Mouse (Mus musculus) cerebellum, adult 2 months (tissue): ENCODE results near the gene Slc24a5.

Source experiments
- CTCF ChIP-seq: fragments of 200-500 bp; IDR thresholded peaks from 2 replicates; pipeline ENCODE4 v1.5.1; 2011; ENCODE audit warnings: low read depth, mild to moderate bottlenecking, control low read depth, low read length, moderate library complexity, borderline replicate concordance; ENCODE audit not compliant: insufficient read depth
- POLR2A ChIP-seq: fragments of 200-500 bp; IDR thresholded peaks from 2 replicates; pipeline ENCODE4 v1.6.1; 2011; ENCODE audit warnings: low read length, control low read depth, borderline replicate concordance; ENCODE audit not compliant: insufficient read depth

DNA sequence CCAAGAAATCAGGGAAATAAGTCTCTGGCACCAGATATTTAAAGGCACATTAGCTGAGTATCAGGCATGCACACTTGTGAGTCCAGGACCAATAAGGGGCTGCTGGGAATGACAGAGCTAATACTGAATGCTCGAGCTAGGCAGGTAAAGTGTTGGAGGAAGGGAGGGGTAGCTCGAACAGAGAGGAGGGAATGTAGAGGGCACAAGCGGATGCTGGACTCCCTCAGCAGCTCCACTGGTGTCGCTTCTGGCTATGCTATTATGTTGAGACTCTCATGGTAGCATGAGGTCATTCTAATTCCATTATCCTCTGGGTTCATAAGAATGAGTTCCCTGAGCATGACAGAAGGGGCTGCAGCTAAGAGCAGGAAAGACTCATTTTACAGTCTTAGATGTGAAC is 5.0 kb upstream of the Slc24a5 start:
- TF ChIP-seq CTCF = no peak
- no peak for TF ChIP-seq POLR2A
